Mouse (Mus musculus) lung, postnatal 10 days (tissue): Measurements from ENCODE around the gene Wipi2.

Source experiments
- DNase-seq: peaks from one replicate; pipeline ENCODE4 v3.0.0; 2021

Wipi2 gene

DNA sequence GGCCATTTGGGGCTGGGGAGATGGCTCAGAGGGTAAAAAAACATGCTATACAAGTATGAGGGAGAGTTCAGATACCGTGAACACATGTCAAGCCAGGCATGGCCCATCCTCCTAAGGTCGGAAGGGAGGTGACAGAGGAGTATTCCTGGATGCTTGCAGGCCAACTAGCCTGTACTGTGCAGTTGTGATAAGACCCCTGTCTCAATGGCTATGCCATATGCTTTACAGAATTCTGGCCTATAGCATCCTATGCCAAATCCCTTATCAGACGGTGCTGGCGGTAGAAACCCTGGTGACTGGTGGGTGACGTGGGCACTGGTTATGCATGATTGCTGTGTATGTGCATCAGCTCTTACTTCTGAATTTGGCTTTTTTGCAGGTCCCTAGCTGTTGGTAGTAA is 10.3 kb downstream of the Wipi2 start:
- DNase-seq: no peak

DNA sequence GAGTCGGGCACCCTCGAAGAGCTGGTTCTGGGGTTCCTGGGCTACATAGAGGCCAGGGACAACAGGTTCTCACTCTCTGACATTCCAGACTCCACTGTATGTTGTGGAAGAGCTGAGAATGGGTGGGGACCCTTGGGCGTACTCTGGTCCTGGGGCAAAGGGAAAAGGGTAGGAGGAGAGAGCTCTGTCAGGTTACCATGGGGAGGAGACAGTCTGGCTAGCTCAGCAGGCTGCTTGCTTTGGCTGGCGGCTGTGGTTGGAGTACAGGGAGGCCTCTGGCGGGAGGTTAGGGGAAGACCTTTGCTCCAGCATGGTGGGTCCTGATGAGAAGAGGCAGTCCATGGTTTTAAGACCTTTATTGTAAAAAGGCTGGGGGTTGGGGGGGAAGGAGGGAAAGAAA is 12.6 kb downstream of the Wipi2 start:
- DNase-seq: no peak

DNA sequence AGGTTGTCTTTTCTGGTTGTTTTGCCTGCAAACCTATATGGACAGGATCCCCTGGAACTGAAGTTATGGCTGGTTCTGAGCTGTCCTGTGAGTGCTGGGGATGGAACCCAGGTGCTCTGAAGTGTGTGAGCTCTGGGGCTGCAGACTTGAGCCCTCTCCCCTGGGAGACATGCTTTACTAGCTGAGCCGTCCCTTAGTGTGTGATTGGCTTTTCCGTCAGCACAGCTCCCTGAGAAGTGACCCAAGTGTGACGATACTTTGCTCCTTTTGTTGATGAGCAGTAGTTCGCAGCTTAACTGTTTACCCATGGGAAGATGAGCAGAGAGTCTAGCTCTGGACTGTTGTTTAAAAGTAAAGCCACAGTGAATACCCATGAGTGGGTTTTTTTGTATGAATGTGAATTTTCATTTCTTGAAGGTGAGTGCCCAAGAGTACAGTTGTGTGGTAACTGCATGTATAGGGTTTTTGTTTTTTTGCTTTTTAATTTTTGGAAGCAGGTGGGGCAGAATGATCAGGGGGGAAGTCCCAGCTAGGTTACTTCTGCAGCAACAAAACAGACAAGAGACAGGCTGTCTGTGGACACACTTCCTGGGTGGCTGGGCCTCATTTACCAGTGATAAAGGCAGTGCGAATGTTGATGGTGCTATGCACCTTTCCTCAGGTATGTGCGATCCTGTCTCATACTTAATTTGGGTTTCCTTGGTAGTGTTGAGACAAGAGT is 14.0 kb downstream of the Wipi2 start:
- no peak for DNase-seq

DNA sequence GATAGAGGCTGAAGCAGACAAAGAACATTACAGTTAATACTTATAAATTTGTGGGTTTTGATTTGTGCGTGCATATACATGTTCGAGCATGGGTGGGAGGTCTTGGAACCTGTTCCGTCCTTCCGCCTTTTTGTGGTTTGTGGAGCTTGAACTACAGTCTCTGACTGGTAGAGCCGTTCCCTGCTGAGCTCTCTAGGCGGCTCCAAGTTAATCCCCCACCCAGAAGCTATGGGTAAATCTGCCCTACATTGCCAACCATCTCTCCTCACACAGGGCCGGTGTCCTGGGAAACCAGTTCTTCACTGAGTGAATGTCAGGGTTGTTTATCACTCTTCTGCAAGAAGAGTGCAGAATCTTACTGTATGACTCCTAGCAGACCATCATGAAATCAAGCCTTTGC is 20.7 kb downstream of the Wipi2 start:
- DNase-seq: no peak

DNA sequence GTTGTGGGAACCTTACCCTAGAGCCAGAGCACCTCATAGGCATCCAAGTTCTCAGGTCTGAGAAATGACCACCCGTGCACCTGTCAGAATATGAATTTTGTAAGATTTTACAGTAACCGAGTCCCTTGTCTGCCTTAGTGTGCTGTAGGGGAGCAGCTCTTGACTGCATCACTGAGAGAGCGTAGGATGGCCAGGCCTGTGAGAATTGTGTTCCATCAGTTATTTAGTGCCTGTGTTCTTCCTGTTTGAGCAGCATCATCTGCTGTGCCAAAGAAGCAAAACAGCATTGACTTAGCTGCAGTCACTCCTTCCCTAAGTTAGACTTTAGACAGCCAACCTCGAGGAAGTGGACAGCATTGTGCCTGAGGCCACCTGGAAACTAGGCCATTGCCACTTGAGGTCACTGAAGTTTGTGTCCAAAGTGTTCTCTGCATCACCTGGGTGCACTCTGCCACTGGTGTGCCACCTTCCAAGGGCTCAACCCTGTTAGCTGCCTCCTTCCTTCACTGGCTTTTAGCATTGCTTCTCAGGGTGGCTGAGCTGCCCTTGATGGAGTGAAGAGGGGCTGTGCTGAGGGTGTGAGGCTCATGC is 22.1 kb downstream of the Wipi2 start:
- no peak for DNase-seq

DNA sequence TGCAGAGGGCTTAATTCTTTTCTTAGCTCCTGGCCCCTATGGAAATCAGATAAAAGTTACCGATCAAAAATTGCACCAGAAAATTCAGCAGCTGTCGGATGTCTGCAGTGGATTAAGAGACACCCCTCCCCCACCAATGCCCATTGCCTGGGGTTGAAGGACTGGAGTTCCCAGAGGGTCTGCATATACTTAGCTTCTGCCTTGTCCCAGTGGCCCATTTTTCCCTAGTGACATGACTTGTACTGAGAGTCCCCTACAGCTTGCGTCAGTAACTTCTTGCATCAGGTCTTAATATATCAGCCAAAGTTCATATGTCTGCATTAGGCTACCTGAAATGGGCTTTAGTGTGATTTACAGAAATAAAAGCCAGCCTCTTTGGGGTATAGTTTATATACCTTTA is 22.9 kb downstream of the Wipi2 start:
- peak; percentile 13 for DNase-seq

DNA sequence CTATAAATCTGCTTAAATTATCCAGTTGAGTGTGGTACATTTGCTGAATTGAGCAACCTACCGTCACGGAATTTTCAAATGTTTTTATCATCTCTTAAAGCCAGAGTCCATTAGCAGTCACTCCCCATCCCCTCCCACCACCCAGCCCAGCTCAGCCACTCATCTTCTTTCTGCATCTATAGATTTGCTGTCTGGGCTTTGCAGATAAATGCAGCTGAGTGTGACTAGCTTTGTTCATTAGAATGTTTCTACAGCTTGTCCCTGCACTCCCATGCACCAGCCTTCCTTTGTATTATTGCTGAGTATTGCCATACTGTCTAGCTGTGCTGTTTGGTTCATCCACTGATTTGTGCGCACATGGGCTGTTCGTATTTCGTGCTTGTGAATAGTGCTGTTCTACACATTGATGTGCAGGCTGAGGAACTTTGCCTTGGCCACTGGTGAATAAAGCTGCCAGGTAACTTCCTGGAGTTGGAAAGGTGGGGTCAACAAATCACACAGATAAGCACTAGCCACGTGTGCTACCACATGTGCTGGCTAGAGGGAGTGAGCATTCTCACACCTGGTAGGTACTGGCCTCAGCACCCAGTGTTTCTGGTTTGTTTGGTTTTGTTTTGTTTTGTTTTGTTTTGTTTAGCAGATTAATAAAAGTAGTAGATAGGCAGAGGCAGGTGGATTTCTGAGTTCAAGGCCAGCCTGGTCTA is 23.4 kb downstream of the Wipi2 start:
- DNase-seq: no peak

DNA sequence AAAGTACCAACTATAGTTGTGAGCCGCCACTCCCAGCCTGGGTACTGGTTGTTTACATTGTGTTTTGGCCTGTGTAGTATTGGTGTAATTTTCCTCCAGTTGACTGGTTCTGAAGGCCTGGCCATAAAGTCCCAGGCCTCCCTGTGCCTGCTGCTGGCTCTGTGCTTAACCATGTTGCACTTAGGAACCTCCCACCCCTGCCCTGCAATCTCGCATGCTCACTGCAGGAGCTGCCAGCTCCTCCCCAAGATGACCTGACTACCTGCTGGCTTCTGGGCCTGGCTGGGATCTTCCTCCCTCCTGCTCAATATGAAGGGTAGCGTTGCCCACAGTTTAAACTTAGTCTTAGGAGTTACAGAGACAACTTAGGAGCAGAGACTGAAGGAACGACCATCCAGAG is 24.8 kb downstream of the Wipi2 start:
- no peak for DNase-seq

DNA sequence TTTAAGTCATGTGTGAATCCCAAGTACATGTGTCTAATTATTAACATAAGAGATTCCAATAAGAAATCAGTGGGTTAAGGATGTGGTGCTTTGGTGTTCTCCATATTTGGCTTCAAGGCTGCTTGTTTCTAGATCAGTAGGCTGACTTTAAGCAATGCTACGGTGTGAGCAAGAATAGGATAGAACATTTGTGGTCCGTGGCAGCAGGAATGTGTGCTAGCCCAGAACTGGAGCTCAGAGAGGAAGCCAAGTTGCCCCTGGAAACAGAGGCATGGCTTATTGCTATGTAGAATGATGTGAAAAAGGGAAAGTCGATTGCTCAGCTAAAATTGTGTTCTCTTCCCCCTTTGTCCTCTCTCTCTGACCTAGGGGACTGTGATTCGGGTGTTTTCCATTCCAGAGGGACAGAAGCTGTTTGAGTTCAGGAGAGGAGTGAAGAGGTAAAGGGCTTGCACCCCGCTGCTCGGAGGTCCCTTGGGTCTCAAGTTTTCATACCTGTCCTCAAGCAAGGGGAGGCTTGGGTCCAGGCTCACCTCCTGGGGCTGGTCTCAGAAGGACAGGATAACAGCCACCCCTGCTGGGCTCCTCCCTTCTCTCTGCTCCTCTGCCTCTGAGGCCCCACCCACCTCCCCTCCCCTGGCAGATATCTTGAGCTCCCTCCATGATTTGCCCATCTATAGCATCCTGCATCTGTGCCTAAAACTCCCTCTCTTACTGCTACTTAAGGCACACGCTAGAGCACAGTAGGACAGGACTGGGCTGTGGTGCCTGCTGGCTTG is 33.3 kb downstream of the Wipi2 start:
- DNase-seq: no peak

DNA sequence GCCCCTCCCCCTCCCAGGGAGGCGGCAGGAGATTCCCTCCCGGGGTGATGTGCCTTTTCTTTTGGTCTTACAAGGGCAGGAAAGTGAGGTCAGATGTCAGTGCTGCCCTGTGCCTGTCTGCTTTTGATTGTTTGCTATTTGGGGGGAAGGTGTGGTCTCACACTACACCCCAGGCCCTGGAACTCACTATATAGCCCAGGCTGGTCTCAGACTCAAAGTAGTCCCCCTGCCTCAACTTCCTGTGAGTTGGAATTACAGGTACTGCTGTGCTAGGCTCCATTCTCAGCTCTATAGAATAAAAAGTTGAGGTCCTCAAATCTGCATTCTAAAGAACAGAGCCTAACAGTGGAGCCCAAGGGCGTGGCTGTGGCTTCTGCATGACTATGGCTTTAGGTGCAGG is 40.4 kb downstream of the Wipi2 start:
- DNase-seq: no peak

DNA sequence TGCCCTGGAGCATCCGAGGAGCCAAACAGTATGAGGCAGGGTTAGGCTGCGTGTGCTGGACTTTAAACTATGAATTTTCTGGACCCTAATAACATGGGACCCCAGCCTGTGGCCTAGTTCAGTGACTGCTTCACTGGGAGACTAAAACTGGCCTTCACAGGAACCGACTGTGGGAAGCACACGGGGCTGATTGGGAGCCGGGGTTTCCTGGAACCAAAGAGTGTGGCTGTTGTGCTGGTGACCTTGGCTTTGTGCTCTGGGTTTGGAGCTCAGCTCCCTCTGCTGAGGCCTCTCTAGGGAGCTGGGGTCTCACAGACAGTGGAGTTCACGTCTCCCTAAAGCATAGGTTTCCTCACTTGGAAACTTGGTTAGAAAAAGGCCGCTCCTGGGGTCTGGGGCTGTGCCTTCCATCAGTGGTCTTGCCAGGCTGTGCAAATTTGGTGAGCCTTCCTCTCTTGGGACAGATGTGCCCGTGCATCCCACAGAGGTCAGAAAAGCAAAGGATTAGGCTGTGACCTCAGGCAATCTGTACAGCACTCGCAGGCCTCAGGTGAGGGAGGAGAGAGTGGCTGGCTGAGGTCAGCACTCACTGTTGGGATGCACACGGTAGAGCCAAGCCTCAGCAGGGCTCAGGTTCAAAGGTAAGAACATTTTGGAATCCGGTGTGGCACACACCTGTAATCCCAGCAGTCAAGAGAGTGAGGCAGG is 41.2 kb downstream of the Wipi2 start:
- no peak for DNase-seq

DNA sequence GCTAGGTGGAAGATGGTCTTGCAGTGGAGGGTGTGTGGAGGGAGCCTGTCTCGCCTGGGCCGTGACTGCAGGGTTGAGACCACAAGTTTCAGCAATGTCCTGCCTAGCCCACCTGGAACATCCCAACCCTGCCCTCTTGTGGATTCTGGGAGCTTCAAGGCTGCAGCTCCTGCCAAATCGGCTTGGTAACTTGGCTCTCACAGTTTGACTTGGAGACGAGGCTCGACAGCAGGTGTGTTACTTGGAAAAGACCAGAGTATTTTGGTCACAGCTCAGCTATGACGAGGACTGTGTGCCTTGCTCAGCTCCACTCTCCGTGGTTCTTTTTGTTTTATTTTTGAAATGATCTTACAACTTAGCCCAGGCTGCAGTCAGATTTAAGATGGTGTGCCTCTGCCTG is 42.2 kb downstream of the Wipi2 start:
- DNase-seq: no peak

DNA sequence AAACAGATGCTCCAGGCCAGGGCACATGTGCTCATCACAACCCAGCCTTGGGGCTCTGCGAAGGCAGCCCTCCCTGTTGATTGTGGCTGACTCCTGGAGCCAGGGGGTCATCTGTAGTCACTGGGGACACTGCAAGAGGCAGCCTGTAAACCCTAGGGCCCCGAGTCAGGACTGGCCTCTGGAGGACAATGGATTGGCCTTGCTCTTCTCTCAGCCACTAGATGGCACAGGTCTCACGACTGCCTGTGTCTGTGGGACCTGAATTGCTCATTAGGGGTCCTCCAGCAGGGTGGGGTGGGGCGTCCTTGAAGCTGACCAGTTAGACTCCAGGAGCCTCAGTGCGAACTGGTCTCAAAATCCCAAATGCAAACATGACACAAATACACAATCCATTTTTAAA is 45.6 kb downstream of the Wipi2 start:
- DNase-seq: peak; percentile 16

DNA sequence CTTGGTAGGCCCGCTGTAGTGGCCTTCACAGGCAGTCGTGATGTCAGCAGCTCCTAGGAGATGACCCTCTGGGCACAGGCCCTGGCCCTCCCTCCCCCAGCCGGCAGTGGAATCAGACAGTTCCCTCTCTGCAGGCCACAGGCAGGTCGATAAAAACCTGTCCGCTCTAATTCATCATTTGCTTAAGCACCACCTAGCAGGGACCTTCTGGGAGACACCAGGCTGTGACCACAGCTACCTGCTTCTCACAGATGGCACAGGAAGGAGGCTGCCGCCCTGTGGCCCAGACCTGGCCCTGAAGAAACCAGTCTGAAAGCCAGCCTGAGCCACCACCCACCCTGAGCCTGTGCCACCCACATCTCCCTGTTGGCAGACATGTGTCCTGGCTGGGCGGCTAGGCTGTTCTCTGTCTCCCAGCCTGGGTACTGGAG is 50.7 kb downstream of the Wipi2 start:
- no peak for DNase-seq

DNA sequence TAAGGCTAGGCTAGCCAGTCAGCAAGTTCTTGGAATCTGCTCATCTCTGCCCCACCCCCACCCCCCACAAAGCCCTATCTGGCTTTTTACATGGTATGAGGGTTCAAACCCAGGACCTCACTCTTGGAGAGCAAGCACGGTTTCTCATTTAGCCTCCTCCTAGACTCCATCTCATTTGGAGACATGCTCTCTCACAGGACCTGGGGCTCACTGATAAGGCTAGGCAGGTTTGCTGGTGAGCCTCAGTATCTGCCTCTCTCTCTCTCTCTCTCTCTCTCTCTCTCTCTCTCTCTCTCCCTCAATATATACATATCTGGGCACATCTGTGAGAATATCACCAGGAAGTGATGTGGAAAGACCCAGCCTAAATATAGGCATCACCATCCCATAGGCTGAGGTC is 51.6 kb downstream of the Wipi2 start:
- no peak for DNase-seq

DNA sequence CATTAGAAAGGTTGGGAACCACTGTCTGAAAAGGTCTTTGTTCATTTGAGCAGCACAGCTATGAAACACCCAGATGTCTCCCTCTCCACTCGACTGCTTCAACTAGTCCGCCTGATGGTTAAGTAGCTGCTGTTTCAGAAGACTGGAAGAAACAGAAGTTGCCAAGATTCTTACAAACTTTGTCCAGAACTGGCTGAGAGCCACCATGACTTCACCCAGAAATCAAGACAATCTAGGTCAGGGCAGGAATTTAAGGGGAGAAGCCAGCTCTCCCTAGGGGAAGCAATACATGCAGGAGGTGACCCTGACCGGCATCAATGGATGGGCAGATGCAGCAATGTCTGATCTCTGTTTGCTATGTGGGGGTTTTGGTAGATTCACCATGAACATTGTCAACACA is 54.4 kb downstream of the Wipi2 start:
- DNase-seq: peak; percentile 12

DNA sequence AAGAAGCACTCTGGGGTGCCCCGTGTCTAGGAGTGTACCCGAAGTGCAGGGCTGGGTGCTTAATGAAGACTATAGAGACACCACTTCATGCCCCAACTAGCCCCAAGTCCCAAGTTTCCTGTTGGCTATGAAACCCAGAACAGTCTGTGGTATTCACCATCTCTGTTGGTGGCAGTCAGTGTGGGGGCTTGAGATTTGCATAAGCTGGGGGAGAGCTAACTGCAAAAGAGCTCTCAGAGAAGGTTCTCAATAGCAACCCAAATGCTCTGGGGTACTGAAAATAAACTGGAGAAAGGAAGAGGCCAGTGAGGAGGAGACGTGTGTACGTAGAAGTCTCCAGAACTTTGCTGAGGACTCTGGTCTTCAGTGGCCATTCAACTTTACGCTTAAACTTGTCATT is 55.0 kb downstream of the Wipi2 start:
- DNase-seq: no peak

DNA sequence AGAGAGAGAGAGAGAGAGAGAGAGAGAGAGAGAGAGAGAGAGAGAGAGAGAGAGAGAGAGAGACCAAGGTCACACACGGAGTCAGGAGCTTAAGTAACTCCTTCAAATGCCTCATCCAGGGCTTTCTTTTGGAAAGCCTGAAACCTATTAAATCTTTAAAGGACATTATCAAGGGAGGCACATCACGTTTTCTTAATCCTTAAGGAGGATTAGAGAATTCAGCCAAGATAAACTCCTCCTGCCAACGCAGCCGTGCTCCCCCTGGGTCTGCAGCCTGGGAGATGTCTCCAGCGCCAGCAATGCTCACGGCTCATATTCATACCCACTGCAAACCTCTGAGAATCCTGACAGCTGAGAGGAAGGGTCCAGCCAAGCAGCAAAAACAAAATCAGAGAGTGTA is 61.4 kb downstream of the Wipi2 start:
- DNase-seq: no peak

DNA sequence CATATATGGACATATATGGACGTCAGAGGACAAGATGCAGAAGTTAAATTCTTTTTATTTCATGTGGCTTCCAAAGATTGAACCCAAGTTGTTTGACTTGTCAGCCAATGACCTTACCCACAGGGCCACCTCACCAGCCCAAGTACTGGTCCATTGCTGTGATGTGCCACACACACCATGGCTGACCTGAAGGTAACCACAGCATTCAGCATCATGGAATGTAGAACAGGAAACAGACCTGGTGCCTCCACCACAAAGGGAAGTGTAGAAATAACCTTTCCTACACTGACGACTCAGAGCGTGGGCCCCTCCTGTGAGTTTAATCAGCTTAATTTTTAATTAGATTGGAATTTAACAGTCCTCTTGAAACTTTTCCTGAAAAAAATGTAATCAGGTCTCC is 62.8 kb downstream of the Wipi2 start:
- no peak for DNase-seq

DNA sequence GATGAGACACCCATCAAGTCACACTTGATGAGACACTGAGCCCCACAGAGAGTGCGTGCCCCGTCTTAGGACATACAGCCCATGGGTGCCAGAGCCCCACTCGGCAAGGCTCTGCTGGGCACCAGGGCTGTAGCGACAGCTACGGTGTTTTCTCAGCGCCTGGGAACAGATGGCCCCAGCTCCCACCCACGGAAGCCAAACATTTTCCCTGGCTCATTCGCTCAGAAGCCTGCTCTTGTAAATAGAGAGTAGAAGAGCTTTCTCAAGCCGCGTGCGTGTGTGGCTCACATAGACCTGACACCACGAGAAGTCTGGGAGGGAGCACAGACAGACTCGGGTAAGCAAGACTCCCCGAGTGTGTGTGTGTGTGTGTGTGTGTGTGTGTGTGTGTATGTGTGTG is 64.8 kb downstream of the Wipi2 start, which contains the start of gene Slc29a4:
Slc29a4 (plus strand) TSS at position 265 of the 400 bp plus-strand sequence.
- DNase-seq: no peak

DNA sequence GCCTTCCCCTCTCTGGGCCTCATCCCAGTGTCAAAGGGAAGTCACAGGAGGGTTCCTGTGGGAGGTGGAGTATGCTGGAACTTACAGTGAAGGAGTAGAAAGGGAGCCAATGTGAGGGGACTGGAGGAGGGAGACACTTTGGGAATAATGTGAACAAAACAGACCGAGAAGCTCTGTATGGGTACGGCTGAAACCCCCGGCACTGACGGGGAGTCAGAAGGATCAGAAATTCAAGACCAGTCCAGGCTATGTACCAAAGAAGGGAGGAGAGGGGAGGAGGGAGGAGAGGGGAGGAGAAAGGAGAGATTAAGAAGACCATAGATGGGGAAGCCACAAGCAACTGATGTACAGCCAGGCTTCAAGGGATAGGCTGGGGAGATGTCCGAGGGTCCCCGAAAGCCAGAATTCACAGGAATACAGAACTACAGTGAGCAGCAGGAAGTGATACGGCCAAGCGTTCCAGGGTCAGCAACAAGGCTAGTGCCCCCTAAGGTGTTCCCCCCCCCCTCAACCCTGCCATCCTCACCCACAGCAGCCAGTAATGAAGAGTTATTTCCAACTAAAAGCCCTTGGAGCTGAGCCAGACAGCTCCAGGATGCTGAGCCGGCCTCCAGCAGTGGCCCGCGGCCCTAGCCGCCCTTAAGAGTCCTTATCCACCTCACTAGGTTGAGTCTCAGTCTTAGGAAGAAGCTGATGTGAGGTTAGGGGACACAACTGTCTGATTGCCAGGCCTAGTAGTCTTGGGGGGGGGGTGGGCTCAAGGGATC is 65.7 kb downstream of the Wipi2 start:
- no peak for DNase-seq
